Mouse (Mus musculus) colon, adult 2 months (tissue): ENCODE measurements around the gene Gm4133. TPM values are rescaled to one million over a fixed set of nuclear protein-coding genes. Genes with fewer than 3 reads are reported as not detected.

Source experiments
- polyA plus RNA-seq: library from polyadenylated mRNA; depleted of rRNA; stranded (reverse); fragments of >200 nt; gene quantifications from 2 replicates; pipeline ENCODE4 v1.2.3, GENCODE M21; 2012; rRNA removed

Gm4133 gene
- polyA plus RNA-seq: not detected in 2 replicates

DNA sequence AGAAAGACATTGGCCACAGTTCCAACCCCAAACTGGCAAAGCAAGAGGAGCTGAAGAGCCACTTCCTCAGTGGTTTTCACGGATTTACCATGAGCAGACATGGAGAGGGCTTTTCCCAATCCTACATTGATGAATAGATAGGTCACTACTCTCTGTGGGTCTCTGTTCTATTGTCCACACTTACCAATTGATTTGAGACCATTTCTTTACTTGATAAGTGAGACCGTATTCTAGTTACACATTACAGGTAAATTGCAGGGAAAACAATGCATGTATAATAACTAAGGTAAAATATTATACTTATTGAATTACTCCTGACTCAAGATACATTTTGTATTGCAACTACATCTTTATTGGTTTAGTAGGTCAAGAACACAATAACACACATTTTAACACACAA is at the start of gene Gm4133:
TSS of gene Gm4133 (minus strand) at position 101 of the 400 bp plus-strand sequence.

DNA sequence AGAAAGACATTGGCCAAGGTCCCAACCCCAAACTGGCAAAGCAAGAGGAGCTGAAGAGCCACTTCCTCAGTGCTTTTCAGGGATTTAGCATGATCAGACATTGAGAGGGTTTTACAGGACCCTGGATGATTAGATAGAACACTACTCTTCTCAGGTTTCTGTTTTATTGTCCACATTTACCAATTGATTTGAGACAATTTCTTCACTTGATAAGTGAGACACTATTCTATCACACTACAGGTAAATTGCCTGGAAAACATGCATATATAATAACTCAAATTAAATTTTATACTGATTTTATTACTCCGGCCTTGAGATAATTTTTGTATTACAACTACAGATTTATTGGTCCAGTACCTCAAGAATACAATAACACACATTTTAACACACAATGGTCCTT is 41.4 kb upstream of the Gm4133 start, which contains the start of gene Gm5728:
TSS of gene Gm5728 (minus strand) at position 101 of the 400 bp plus-strand sequence.

Other genes starting within 250 kb of the Gm4133 start
- 0.02 TPM in 1 of 2 replicates, not detected in the other for gene Vmn1r91, start 234.4 kb downstream of the Gm4133 start, polyA plus RNA-seq
- not detected in 2 replicates for gene Gm16442, start 211.5 kb downstream of the Gm4133 start, polyA plus RNA-seq
- not detected in 2 replicates for gene Vmn1r93, start 195.0 kb downstream of the Gm4133 start, polyA plus RNA-seq
- not detected in 2 replicates for gene Vmn1r94, start 165.7 kb downstream of the Gm4133 start, polyA plus RNA-seq
- gene Vmn1r95, start 140.4 kb downstream of the Gm4133 start, polyA plus RNA-seq: not detected in 2 replicates
- gene Gm6164, start 128.5 kb downstream of the Gm4133 start, polyA plus RNA-seq: not detected in 2 replicates
- gene Gm4498, start 100.2 kb downstream of the Gm4133 start, polyA plus RNA-seq: not detected in 2 replicates
- not detected in 2 replicates for gene Gm5890, start 71.2 kb downstream of the Gm4133 start, polyA plus RNA-seq
- gene Gm5728, start 41.3 kb upstream of the Gm4133 start, polyA plus RNA-seq: not detected in 2 replicates
- gene Vmn1r100, start 83.9 kb upstream of the Gm4133 start, polyA plus RNA-seq: not detected in 2 replicates
- gene Vmn1r101, start 108.5 kb upstream of the Gm4133 start, polyA plus RNA-seq: not detected in 2 replicates
- not detected in 2 replicates for gene Gm10670, start 140.9 kb upstream of the Gm4133 start, polyA plus RNA-seq
- gene Vmn1r103, start 176.5 kb upstream of the Gm4133 start, polyA plus RNA-seq: not detected in 2 replicates
- gene Vmn1r104, start 199.8 kb upstream of the Gm4133 start, polyA plus RNA-seq: not detected in 2 replicates
- not detected in 2 replicates for gene Gm5726, start 211.7 kb upstream of the Gm4133 start, polyA plus RNA-seq
- not detected in 2 replicates for gene Gm4141, start 242.2 kb upstream of the Gm4133 start, polyA plus RNA-seq